Mouse (Mus musculus) erythroblast, embryonic 14.5 days (primary cell): ENCODE data around the gene Ptprg.

Experiments used
- GATA1 ChIP-seq: IDR thresholded peaks from 2 replicates; pipeline ENCODE4 v1.6.1; 2012; ENCODE audit warnings: low read length, inconsistent platforms, mixed read lengths
- TAL1 ChIP-seq: IDR thresholded peaks from 3 replicates; pipeline ENCODE4 v1.6.1; 2012; ENCODE audit warnings: low read length, inconsistent platforms, mixed read lengths

GRCm38 (mm10) chr14:11698880-11699279 lies 145.5 kb downstream of the Ptprg start:
- TF ChIP-seq TAL1, result no peak
- no peak for TF ChIP-seq GATA1
